Comparison of ENCODE assay signal across 9 mouse cellular contexts in genomic region chr10:84658088-84658848, GRCm38 (mm10). TPM values are rescaled to one million over a fixed set of nuclear protein-coding genes. Genes with fewer than 3 reads are reported as not detected.
DNase-seq lines count a peak whose midpoint lies in the region; ATAC-seq and TF ChIP-seq lines count a peak whose summit lies in the region.
"Had no signal": no experiment of that assay in that cellular context is flagged by ENCODE, and none has a peak within 500 bp of the region (broad histone marks: within the 10 kb centered on the region; RNA-seq: fewer than 3 reads in every experiment).

No protein-coding gene starts in this region.

- no peaks in the 10 kb centered on the region for H3K9me3 ChIP-seq in kidney, embryonic 14.5 days (ENCODE audit: control insufficient read depth, low read length)
- no peaks in the 10 kb centered on the region for H3K9me3 ChIP-seq in forebrain, embryonic 15.5 days
- H3K9me3 ChIP-seq in midbrain, postnatal 0 days (ENCODE audit: low read length): no peaks in the 10 kb centered on the region

- no peak for ATAC-seq in kidney, embryonic 14.5 days (ENCODE audit: low FRiP score, low TSS enrichment)
- ATAC-seq in forebrain, embryonic 15.5 days (replicated peaks): peak; percentile 70; the same call in 1 of the 2 replicates
- no peak for ATAC-seq in midbrain, postnatal 0 days (ENCODE audit: low FRiP score)

- H3K9ac ChIP-seq in kidney, embryonic 14.5 days (ENCODE audit: low read depth, low read length): no peak overlapping the region; the same call in 1 of the 2 replicates
- no peak overlapping the region for H3K9ac ChIP-seq in forebrain, embryonic 15.5 days (replicated peaks)
- no peak overlapping the region for H3K9ac ChIP-seq in midbrain, postnatal 0 days (replicated peaks; ENCODE audit: low read length, poor library complexity, severe bottlenecking)

- DNase-seq in kidney, adult 8-10 months: no peak
- no peak for DNase-seq in midbrain, postnatal 0 days (ENCODE audit: low spot score)
- DNase-seq in adrenal gland, postnatal 4 days (ENCODE audit: low spot score in 2 of 2): no peak
- DNase-seq in urinary bladder, postnatal 14 days (ENCODE audit: low spot score): no peak
- no peak for DNase-seq in testis, postnatal 10 days (ENCODE audit: low spot score)

- TF ChIP-seq CTCF in bone marrow, adult 2 months (IDR thresholded peaks at IDR 0.05; ENCODE audit: control insufficient read depth, insufficient read depth, low read length): 0 out of 2 replicates have a peak, but pooled peaks have one; percentile 20
- TF ChIP-seq CTCF in midbrain, postnatal 0 days (IDR thresholded peaks at IDR 0.05): 0 out of 2 replicates have a peak, but pooled peaks have one; percentile 26

- no peaks in the 10 kb centered on the region for H3K27me3 ChIP-seq in kidney, embryonic 14.5 days (ENCODE audit: control insufficient read depth, insufficient read depth, low read length)
- H3K27me3 ChIP-seq in forebrain, embryonic 15.5 days: no peaks in the 10 kb centered on the region
- H3K27me3 ChIP-seq in midbrain, postnatal 0 days (ENCODE audit: insufficient read depth, low read length): no peaks in the 10 kb centered on the region

- TF ChIP-seq POLR2A in bone marrow, adult 2 months (IDR thresholded peaks at IDR 0.05; ENCODE audit: borderline replicate concordance, control insufficient read depth, low read depth, low read length): no peak

- peak overlapping the region; percentile 32; the same call in 1 of the 2 replicates for H3K27ac ChIP-seq in kidney, embryonic 14.5 days (ENCODE audit: low read depth, low read length)
- H3K27ac ChIP-seq in bone marrow, adult 2 months (ENCODE audit: control insufficient read depth, insufficient read depth, low read depth, low read length, poor library complexity): peak overlapping the region; percentile 65
- H3K27ac ChIP-seq in forebrain, embryonic 15.5 days (replicated peaks): peak overlapping the region; percentile 47
- H3K27ac ChIP-seq in midbrain, postnatal 0 days (ENCODE audit: low read depth, low read length): no peak overlapping the region

- no peak overlapping the region for H3K4me2 ChIP-seq in kidney, embryonic 14.5 days (replicated peaks; ENCODE audit: low read depth, low read length)
- no peak overlapping the region for H3K4me2 ChIP-seq in forebrain, embryonic 15.5 days (replicated peaks)
- no peak overlapping the region for H3K4me2 ChIP-seq in midbrain, postnatal 0 days (ENCODE audit: low read depth, low read length, poor library complexity, severe bottlenecking)

- no peak overlapping the region for H3K4me3 ChIP-seq in kidney, embryonic 14.5 days (ENCODE audit: low read length)
- no peak overlapping the region for H3K4me3 ChIP-seq in bone marrow, adult 2 months (replicated peaks; ENCODE audit: control insufficient read depth, low read depth, low read length)
- no peak overlapping the region for H3K4me3 ChIP-seq in forebrain, embryonic 15.5 days
- no peak overlapping the region for H3K4me3 ChIP-seq in midbrain, postnatal 0 days (ENCODE audit: low read depth, low read length)
- H3K4me3 ChIP-seq: erythroblast, embryonic 14.5 days had no signal

- peaks cover 2% of the 10 kb centered on the region; the same call in 1 of the 2 replicates for H3K36me3 ChIP-seq in kidney, embryonic 14.5 days (ENCODE audit: control insufficient read depth, insufficient read depth, low read length)
- H3K36me3 ChIP-seq in forebrain, embryonic 15.5 days: peaks cover 4% of the 10 kb centered on the region; the same call in 1 of the 2 replicates
- H3K36me3 ChIP-seq in midbrain, postnatal 0 days (ENCODE audit: insufficient read depth, low read length): no peaks in the 10 kb centered on the region

- 0 out of 2 replicates have a peak, but pooled peaks cover 7% of the 10 kb centered on the region for H3K4me1 ChIP-seq in kidney, embryonic 14.5 days (ENCODE audit: control insufficient read depth, insufficient read depth, low read length)
- H3K4me1 ChIP-seq in bone marrow, adult 2 months (ENCODE audit: control insufficient read depth, insufficient read depth, low read length): no peaks in the 10 kb centered on the region; the same call in 1 of the 2 replicates
- peaks cover 26% of the 10 kb centered on the region for H3K4me1 ChIP-seq in forebrain, embryonic 15.5 days
- no peaks in the 10 kb centered on the region for H3K4me1 ChIP-seq in midbrain, postnatal 0 days (ENCODE audit: insufficient read depth, low read length)

- 51% methylated on average over 18 of the region's 18 CpGs for WGBS in kidney, embryonic 14.5 days
- WGBS in bone marrow, adult 2 months: 14% methylated on average over 18 of the region's 18 CpGs
- WGBS in forebrain, embryonic 15.5 days: 6% methylated on average over 18 of the region's 18 CpGs
- WGBS in midbrain, postnatal 0 days: 24% methylated on average over 18 of the region's 18 CpGs

RNA-seq across cellular contexts. Expression of gene Polr3b, which starts 36.2 kb away (rescaled TPM):
- 12.3 and 21.7 TPM in 2 replicates for polyA plus RNA-seq in kidney, embryonic 14.5 days (2014; fragmentation: Nextera tagmentation; extraction: Ambion mirVana)
- 8.5 and 15.9 TPM in 2 replicates for polyA plus RNA-seq in bone marrow, adult 2 months (2011; ENCODE audit: insufficient read depth, insufficient read length, low replicate concordance, missing spikeins)
- 15.3 and 16.5 TPM in 2 replicates for polyA plus RNA-seq in forebrain, embryonic 15.5 days (2015; fragmentation: Nextera tagmentation; extraction: Ambion mirVana)
- total RNA-seq in midbrain, postnatal 0 days (2014; rRNA removed): 11.0 and 13.4 TPM in 2 replicates
- polyA plus RNA-seq in midbrain, postnatal 0 days (2015; fragmentation: Nextera tagmentation; extraction: Ambion mirVana): 10.2 and 10.5 TPM in 2 replicates
- 10 to 100 TPM; 28.5 to 31.6 TPM for total RNA-seq in adrenal gland, postnatal 4 days (2021)
